Mouse (Mus musculus): ENCODE data around the gene Tenm2.

Tenm2 gene

DNA sequence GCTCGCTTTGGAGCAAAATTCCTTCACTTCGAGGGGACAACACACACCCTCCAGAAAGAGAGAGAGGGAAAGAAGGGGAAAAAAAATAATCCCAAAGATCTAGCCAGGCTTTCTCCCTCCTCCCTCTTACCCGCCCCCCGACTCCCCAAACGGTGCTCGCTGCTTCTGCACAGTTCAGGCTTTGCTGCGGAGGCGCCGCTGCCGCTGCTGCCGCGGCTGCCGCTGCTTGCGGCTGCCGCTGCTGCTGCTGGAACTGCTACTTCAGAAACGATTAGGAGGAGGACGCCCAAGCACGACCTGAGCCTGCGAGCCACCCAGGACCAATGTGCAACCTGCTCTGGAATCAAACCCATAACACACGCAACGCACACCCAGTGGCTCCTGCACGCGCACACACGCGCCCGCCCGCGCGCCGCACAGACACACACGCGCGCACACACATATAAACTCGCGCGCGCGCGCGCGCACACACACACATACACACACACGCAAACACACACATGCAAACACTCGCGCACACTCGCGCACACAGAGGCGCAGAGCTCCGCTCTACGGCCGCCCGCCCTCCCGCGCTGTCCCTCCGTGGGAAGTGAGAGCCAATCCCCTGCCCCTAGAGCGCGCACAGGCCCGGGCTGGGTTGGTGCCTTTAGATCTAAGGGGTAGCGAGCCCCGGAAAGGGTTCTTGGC, at the start of gene Tenm2:
Gene Tenm2, minus strand, starts transcription at position 51 of the 687 bp plus-strand sequence.
- peak in 1 of 2 experiments; percentile 10 for DNase-seq

DNA sequence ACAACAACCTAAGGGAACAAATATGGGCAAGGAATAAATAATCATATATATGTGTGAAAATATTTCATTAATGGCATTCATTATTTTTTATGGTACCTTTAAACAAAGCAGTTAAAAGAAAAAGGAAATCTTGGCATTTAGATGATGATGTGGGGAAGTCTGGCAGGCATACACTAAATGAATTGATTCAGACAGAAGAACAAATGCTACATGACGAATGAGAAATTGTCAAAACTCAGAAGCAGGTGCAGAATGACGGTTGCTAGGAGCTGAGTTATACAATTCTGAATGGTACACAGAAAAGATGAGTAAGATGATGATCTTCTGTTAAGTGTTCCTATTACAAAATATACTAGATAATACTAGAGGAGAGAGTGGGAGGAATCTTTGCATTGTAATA, 49.4 kb upstream of the Tenm2 start:
- DNase-seq = no peak

DNA sequence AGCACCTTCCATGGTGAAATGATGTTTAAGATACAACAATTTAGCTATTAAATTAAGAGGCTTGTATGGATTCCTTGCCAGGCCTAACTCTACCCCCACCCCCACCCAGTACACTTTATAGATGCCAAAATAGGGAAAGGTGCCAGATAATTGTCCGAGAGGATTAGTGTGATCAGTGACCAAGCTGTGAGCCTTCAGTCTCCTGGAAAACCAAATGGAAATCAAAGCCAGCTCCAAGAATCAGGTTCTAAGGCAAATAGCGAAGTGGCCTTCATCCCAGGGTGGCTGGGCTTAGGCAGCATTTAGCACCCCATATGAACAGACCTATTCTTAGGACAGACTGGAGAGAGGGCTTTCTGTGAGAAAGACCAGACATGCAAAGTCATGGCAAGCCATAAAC, 13.0 kb upstream of the Tenm2 start:
- no peak for DNase-seq

DNA sequence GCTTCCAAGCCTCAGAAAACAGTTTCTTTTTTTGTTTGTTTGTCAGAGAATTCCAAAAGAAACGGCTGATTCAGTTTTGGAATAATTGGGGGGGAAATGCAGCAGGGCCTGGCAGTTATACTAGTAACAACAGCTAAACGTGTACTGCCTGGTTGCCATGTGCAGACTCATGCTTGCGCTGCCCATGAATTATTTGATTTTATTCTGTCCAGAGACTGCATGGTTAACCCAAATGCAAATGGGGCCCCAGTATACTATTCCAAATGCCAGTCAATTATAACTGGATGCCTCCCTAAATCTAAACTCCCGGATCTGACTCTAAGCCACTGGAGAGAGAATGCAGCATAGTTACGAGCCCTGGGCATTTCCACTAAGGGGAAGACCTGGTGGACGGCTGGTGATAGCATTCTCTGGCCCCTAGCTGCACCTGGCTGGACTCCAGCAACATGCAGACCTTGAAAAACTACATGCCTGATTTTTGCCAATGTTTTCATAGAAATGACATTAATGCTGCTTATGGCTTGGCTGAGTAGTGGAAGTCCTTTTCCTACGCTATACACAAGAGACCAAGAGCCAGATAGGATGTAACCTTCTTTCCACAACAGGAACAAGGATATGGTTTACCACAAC, 1.4 kb upstream of the Tenm2 start:
- DNase-seq = no peak

DNA sequence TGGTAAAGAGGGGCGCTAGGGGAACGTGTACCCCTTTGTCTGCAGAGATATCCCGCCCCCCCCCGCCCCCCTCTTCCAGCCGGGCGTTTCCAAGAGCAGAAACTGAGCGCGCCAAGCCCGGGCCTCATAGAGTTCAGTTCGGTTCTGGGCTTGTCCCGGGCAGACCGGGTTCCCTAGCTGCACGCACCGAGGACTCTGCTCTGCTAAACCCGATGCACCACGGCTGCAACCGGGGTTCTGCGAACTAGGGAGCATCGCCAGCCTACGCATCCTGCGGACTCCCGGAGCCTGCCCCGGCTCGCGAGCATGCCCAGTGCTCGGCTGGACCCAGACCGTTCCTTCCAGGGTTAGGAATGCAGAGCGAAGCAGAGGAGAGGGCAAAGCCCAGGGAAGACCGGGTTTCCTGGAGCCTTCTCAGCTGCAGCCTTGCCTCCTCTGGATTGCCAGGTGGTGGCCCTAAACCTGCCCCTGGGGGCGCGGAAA, 878 bp upstream of the Tenm2 start:
- peak in 1 of 2 experiments; percentile 22 for DNase-seq

DNA sequence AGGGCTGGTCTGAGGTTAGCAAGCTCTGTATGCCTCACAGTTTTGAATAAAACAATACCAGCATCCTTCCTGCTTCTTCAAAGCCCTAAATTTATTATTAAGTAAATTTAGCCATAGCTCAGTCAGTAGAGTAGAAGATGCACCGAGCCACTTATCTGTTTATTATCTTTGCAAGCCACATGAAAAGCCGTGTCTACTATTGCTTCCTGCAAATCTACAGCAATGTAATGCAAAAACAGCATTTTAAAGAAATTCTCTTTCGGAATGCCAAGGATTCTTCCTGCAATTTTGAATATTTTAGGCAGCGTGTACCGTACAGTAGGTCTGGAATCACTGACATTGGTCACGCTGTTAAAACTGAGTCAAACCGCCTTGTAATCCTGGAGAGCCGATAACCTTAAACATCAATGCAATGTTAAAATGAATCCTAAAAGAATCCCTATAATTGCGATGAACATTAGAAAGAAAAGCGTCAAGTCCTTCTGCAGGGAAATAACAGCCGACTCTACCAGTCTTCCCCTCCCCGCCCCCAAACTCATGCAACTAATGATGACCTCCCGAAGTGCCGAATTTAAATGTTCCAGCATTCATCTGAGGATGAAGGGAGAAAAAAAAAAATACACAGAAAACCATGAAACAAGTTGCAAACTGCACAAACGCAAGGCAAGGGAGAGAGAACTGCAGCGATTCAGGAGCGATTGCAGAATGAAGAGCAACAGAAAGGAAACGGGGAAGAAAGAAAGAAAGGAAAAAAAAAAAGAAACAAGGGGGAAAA, 556 bp downstream of the Tenm2 start:
- DNase-seq = no peak

DNA sequence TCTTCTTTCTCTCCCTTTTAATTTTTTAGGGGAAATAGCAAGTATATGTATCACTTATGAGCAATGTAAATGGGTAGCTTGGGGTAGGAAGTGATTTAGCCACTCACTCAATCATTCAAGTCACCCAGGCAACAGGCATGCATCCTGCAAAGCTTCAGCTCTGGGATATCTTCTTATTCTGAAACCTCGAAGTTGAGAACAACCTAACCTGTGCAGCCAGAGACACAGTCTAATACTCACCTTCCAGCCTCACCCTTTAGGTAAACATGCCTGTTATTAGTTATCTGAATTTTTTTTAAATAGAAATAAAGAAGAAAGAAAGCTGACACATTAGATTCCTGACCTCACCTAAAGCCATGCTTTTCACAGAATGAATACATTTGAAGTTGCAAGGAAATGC, 8.4 kb downstream of the Tenm2 start:
- no peak for DNase-seq

DNA sequence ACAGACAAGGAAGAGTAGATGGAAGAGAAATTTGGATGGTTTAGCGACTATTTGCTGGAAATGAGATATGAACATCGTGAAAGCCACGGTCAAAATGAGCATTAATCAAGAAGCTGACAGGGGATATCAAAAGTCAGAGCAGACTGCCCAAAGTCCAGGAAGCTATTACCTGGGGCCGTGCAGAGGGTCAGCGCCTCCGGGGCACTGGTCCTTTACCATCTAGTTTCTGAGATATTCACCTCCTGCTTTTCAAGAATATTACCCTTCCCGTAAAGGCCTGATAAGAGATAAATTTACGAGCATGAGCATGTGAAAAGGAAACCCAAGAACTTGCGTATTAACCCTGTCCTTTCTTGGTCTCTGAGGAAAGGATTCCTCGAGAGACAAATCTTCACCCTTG, 8.8 kb downstream of the Tenm2 start:
- no peak for DNase-seq

DNA sequence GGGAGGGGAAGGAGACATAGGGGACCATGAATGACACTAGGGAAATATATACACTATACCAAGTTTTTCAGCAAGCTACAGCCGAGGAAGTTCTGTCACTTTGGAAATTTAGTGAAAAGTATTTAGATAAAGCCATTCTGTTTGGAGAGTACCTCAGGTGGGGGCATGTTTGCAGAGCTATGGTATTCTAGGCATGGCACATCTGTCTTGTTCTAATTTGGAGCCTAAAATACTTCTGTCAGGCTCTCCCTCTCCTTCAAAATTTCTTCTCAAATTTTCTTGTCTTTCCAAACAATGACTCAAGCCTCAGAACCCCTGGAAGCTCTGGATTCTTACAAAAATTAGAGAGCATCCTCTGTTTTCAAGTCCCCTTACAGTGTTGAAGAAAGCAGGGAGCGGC, 13.0 kb downstream of the Tenm2 start:
- no peak for DNase-seq

DNA sequence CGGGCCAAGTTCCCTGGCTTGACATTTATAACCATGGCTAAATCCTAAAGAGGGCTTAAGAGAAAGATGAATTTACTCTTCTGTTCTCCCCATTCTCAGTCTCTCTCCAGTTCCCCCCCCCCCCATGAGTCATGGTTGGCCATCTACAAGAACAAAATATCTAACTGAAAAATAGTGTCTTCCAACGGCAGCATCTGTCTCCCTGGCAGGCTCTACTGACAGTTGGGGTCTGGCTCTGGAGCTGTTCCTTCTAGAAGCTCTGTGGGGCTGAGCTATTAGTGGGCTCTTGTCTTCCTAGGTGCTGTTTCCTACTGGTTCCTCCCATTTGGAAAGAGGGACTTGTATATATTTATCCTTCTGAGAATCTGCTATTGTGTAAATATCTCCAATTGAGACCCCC, 13.7 kb downstream of the Tenm2 start:
- DNase-seq = no peak

DNA sequence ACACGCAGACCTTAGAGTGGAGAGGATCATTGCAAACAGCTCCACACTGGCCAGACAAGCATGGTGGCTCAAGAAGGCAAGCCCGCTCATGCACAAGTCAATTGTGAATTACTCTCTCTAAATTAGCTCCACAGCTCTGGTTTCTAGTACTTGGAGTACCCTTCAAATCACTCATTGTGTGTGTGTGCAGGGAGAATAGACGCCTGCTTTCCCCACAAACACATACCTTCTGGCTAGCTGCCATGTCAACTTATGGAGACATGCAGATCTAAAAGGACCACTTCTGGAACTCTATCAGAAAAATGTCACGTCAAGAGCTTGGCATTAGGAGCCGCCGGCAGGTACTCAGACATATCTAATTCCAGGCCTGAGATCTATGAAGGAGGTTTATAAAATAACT, 14.8 kb downstream of the Tenm2 start:
- DNase-seq = no peak

DNA sequence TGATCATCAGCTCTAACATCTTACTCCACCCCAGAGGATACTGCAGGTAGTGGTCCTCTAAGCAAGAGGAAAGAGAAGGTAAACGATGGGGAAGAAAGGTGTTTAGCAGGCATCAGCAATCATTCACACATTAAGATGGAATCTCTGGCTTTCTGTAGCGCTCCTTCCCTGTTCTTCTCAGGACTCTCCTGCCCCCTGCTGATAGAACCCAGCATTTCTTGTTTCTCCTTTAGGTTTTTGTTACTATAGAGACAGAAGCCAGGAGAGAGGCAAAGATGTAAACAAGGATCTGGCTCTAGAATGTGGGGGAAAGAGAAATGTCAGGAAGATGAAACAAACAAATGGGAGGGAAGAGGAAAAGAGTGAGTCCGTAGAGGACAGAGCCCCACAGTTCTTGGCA, 49.6 kb downstream of the Tenm2 start:
- DNase-seq = peak; percentile 13 to 74

DNA sequence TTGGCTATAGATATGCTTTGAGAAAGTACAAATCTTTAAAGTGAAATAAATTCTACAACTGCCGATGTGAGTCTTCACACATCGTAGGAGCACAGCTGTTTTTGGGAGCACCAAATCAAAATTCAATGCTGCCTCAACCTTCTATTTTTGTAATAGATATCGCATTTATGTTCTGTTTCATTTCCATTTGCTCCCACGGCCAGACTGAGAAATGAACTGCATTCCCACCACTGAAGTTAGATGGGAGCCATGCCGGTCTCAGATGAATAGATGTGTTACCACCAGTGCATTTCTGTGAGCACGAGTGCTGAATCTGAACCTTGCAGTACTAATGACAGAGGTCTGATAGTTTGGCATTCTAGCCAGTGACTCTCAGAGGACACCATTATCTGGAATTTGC, 58.3 kb downstream of the Tenm2 start:
- no peak for DNase-seq

DNA sequence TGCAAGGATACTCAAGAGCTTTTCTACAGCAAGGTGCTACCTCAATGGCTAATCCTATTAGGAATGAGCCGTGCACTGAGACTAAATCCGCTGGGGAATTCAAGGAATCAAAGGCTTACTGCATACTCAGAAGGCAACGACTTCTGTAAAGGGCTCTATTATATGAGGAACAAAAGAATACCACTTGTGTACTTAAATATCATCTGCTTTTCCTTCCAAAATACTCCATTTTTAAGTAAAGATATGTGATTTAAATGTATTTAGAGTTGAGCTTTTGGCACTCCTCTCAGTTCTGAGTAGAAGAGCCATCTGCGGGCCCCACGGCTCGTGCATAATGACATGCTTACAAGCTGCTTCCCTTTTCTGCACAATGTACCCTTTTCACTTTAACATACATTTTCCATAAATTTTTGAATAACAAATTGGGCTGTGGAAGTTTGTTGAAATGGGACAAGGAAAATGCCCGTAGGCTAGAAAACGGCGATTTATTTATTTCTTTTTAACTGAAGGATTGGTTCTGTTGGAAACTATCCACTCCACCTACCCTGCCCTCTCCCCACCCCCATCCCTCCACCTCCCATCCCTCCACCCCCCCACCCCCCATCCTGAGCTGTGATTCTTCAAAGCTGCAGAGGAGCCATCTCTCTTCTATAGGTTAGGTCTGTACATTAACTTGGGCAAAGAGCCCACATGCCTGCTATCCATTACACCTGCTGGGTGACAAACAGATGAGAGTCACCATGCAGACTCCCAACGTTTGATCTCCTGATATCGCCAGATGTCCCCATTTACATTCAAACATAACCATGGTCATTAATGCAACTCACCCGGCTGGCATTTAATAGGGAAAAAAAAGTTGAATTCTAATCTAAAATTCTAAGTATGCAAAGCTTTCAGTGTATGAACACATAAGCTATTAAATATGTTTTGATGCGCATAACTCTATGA, 81.6 kb downstream of the Tenm2 start:
- DNase-seq = no peak

DNA sequence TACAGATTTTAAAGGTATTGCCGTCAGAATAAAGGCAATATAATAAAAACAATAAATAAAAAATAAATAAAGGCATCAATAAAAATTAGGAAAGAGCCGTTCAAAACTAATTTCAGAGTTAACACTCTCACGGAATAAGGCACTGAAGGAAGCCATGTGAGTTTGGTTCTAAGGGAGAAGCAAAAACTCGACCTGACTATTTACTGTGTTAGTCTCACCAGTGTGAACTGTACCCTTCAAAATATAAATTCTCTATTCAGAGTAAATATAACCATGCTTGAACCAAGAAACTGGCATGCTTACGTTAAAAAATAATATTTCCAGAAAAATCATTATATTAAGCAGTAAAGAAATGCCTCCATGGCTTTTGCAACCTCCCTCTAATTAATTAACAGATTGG, 82.4 kb downstream of the Tenm2 start:
- DNase-seq = no peak

DNA sequence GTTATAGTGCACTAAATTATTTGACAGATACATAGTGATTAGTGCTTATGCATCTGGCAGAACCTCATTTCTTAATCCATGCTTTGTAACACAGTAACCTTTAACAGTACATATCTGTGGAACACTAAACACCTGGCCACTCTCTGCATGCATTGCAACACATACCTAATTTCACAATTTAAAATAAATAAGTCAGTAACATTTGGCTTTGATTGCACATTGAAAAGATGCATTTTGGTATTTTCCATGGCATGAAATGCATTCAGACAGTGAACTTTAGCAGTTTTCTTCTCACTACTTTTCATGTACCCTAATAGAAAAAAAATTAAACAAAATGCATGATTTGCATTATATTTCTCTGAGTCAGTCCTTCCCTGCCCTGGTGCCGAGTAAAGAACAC, 85.8 kb downstream of the Tenm2 start:
- no peak for DNase-seq

DNA sequence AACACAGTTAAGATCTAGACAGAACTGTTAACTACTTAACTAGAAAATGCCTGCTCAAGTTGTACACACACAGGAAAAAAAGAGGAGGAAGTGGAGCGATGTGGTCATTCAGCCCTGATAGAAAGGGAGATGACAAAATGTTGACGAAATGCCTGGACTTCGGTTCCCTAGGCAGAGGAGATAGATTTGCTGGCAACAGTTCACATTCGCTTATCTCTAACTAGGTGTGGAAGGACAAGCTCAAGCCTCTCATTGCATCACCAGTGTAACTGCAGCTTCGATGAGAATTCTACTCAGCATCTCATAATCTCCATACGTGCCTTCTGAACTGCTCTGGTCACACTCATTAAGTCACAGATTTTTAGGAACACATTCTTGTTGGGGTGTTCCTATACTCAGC, 91.8 kb downstream of the Tenm2 start:
- DNase-seq = no peak

DNA sequence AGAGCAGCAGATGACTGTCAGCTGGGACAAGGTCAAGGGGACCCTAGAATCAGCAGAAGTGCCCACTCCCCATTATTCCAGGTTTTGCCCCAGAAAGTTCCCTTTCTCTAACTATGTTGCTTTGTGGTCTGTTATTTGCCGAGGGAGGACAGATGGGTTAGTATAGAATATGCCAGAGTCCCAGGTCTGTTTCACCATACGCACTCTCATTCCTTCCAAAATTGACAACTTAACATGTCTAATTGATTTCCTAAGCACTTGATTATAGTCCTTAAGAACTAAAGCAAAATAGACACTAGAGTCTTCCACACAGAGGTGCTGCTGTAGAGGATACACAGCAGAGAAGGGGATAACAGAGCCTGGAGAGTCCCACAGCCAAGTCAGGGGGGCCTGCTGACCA, 92.3 kb downstream of the Tenm2 start:
- DNase-seq = no peak

DNA sequence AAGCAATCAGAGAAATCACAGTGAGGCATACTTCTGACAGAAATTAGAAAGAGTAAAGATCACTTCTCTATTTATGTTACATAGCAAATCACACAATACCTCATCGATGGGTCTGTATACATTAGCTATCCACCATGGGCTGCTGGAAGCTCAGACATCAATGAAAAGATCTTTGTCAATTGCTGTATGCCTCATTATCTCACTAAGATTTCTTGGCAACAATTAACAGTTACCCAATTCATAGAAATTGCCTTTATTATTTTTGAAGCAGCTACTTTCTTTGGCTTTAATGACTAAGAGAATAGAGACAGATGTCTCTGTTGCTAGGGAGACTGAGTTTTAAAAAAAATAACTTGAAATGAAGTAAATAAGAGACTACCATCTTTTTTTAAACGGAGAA, 106.9 kb downstream of the Tenm2 start:
- DNase-seq = no peak

DNA sequence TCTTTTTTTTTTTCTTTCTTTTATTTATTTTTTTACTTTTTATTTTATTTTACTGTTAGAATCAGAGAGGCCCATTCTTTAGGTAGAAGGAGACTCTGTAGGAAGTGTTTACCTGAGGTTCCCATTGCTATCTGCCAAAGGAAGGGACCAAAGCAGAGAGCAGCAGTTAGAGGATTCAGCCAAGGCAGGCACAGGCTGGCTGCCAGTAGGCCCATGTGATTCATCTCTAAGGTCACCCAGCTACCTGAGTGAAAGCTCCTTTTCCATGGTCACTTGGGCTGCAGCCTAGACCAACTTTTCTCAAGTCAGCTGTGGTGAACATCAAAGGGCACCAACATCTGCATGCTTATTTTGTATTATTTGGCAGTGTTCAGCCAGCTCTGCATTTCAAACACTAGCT, 117.7 kb downstream of the Tenm2 start:
- peak in 1 of 2 experiments; percentile 13 for DNase-seq

DNA sequence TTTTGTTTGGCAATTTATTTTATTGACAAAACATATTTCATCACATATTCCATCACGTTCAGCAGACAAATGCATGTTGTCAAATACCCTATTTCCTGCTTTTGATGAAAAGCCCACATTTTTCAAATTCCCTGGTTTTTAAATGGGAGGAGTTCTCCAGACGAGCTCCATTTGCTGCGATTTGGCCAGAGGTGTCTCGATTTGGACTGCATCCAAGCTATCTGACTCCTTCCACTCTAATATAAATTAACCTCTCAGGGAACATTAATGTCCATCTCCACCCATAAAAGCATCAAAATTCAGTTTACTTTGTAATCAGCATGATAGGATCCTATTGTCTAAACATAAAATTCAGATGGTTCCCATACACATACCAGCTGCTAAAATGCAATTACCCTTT, 120.6 kb downstream of the Tenm2 start:
- DNase-seq = no peak

DNA sequence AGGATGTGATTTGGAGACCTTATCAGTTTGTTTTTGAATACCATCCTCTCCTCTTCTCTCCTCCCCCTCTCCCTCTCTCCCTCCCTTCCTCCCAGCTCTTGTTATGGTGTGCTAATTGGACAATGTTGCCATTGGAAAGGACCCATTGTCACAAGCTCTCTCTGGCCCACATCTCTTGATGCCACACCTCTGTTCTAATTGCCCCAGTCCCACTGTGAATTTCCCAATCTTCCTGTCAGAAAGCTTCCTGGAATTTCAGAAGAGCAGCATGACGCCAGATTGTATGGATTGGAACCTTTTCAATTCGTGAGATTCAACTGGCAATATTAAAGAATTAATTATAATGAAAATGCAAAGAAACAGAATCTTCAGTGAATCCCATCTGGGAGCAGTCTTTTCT, 128.7 kb downstream of the Tenm2 start:
- DNase-seq = no peak

DNA sequence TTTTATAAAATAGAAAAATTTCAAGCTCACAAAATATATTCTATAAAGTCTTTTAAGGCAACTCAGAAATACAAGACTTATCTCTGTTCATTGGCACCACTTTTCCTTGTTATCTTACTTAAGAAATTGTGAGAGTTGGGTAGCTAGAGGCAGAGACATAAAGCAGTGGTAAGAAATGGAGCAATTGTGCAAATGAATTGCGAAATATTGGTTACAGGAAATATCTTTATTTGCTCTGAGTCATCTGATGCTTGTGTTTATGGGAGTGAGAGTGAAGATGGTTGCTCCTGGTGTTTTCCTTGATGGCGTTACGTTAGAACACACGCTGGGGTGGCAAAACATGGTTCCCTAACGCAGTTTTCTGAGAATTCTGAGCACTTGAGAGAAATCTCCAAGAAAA, 156.4 kb downstream of the Tenm2 start:
- no peak for DNase-seq
